Mouse (Mus musculus): Measurements from ENCODE around the gene Prss56.

DNA sequence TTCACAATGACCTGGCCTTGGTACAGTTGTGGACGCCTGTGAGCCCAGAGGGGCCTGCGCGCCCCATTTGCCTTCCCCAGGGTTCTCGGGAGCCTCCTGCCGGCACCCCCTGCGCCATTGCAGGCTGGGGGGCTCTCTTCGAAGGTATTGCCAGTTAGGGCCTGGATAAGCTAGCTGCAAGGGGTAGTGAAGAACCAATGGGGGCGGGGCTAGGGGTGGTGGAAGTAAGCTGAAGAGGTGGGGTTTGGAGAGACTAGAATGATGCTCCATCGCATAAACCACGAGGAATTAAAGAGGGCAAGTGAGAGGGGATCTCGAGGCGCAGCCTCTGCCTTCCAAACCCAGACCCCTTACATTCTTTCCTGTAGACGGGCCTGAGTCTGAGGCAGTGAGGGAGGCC lies 2.4 kb downstream of the Prss56 start:
- TF ChIP-seq GATA1 (IDR thresholded peaks at IDR 0.05; ENCODE audit: borderline replicate concordance, low read length) = no peak
- TF ChIP-seq CTCF (IDR thresholded peaks at IDR 0.05; ENCODE audit: low read depth, low read length) = no peak
- no peak for TF ChIP-seq GATA2 (IDR thresholded peaks at IDR 0.05; ENCODE audit: borderline replicate concordance, low read depth, low read length)
- no peak for TF ChIP-seq POLR2AphosphoS5 (IDR thresholded peaks at IDR 0.05; ENCODE audit: insufficient replicate concordance, low read depth, low read length)
- TF ChIP-seq TAL1 (conservative IDR thresholded peaks at IDR 0.05; ENCODE audit: low read depth, low read length) = no peak

Measured in G1E (cell line).